Mouse (Mus musculus) C2C12 (cell line): ENCODE measurements around the gene Sema4a.

Source experiments
- CEBPB ChIP-seq: IDR thresholded peaks from one replicate; pipeline ENCODE4 v1.6.1; 2011; ENCODE audit warnings: low read depth, mild to moderate bottlenecking, control low read depth, moderate library complexity
- CTCF ChIP-seq: IDR thresholded peaks from one replicate; pipeline ENCODE4 v1.5.1; 2011; ENCODE audit not compliant: control insufficient read depth, insufficient read depth, insufficient read length
- FOSL1 ChIP-seq: IDR thresholded peaks from one replicate; pipeline ENCODE4 v1.8.0; 2011; ENCODE audit warnings: mild to moderate bottlenecking, low read length; ENCODE audit not compliant: poor library complexity, insufficient read depth, severe bottlenecking
- MAX ChIP-seq: IDR thresholded peaks from one replicate; pipeline ENCODE4 v1.6.1; 2011; ENCODE audit warnings: mild to moderate bottlenecking, control low read depth
- MYOG ChIP-seq: IDR thresholded peaks from one replicate; pipeline ENCODE4 v1.6.1; 2011; ENCODE audit not compliant: control insufficient read depth, insufficient read length; ENCODE audit errors: extremely low read depth
- USF1 ChIP-seq: IDR thresholded peaks from one replicate; pipeline ENCODE4 v1.6.1; 2011; ENCODE audit warnings: low read depth, mild to moderate bottlenecking, control low read depth, moderate library complexity

GRCm38 (mm10) chr3:88453369-88453768 is 7.6 kb downstream of the Sema4a start:
- TF ChIP-seq CTCF = no peak
- no peak for TF ChIP-seq MAX
- no peak for TF ChIP-seq MYOG
- no peak for TF ChIP-seq CEBPB
- TF ChIP-seq USF1 = no peak
- TF ChIP-seq FOSL1 = no peak
